Mouse (Mus musculus): Measurements from ENCODE around the gene Ces1d.

DNA sequence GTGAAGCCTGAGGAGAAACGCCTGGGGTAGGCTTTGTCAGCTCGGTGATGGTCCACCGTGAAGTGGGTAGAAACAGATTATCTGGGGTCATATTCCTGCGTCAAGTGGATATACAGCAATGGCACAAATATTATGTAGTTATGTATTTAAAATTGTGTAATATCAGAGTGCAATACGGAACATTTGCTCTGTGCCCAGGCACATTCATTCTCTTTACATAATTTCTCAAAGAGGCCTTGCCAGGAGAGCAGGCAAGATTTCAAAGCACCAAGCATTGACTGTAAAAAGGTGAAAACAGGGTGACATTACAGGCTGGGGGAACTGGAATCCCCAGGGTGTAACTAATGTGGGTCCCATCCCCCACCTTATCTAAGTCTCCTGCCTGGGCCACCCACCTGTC lies 1.2 kb downstream of the Ces1d start:
- TF ChIP-seq CTCF (IDR thresholded peaks at IDR 0.05) (no peak), EP300 (IDR thresholded peaks at IDR 0.05) (peak; percentile 35; the same call in 1 of the 2 replicates)
